Mouse (Mus musculus) neural tube, embryonic 13.5 days (tissue): ENCODE results near the gene Ubqln3. TPM values are rescaled to one million over a fixed set of nuclear protein-coding genes. Genes with fewer than 3 reads are reported as not detected.

Experiments
- ATAC-seq: fragments of 200-750 bp; cut with Nextera tagmentation; 2 replicates; pipeline ENCODE4 v1.8.0; 2017; ENCODE audit warnings: low read depth, mild to moderate bottlenecking, moderate TSS enrichment, moderate library complexity
- H3K27ac ChIP-seq: fragments of 300-500 bp; sonication (generic); replicated peaks from 2 replicates; pipeline ENCODE4 v1.5.1; 2015; ENCODE audit warnings: moderate library complexity, mild to moderate bottlenecking, inconsistent platforms
- H3K27me3 ChIP-seq: fragments of 300-500 bp; sonication (generic); 2 replicates; pipeline ENCODE4 v1.6.1; 2015; ENCODE audit warnings: mild to moderate bottlenecking, inconsistent platforms
- H3K36me3 ChIP-seq: fragments of 300-500 bp; sonication (generic); 2 replicates; pipeline ENCODE4 v1.6.1; 2015; ENCODE audit warnings: mild to moderate bottlenecking, inconsistent platforms
- H3K4me1 ChIP-seq: fragments of 300-500 bp; sonication (generic); replicated peaks from 2 replicates; pipeline ENCODE4 v1.6.1; 2015; ENCODE audit warnings: inconsistent platforms
- H3K4me2 ChIP-seq: fragments of 300-500 bp; sonication (generic); 2 replicates; pipeline ENCODE4 v1.6.1; 2015; ENCODE audit warnings: inconsistent platforms, mild to moderate bottlenecking, moderate library complexity
- H3K4me3 ChIP-seq: fragments of 300-500 bp; sonication (generic); 2 replicates; pipeline ENCODE4 v1.5.1; 2015; ENCODE audit warnings: mild to moderate bottlenecking, inconsistent platforms
- H3K9ac ChIP-seq: fragments of 300-500 bp; sonication (generic); 2 replicates; pipeline ENCODE4 v1.6.1; 2015; ENCODE audit warnings: moderate library complexity, mild to moderate bottlenecking, inconsistent platforms
- H3K9me3 ChIP-seq: fragments of 300-500 bp; sonication (generic); 2 replicates; pipeline ENCODE4 v1.6.1; 2016; ENCODE audit warnings: inconsistent platforms
- WGBS: fragments of 180-500 bp; shearing (Covaris S2); methylation state at CpG from one replicate; pipeline ENCODE4 v1.1.7; 2015; 5-methylcytosine and 5-hydroxymethylcytosine counted together
- polyA plus RNA-seq: library from polyadenylated mRNA; unstranded; fragments of >200 nt; fragmentation: Nextera tagmentation; extraction: Ambion mirVana; gene quantifications from 2 replicates; pipeline ENCODE4 v1.2.1, GENCODE M21; 2015

The Ubqln3 gene
- not detected in 2 replicates for polyA plus RNA-seq

DNA sequence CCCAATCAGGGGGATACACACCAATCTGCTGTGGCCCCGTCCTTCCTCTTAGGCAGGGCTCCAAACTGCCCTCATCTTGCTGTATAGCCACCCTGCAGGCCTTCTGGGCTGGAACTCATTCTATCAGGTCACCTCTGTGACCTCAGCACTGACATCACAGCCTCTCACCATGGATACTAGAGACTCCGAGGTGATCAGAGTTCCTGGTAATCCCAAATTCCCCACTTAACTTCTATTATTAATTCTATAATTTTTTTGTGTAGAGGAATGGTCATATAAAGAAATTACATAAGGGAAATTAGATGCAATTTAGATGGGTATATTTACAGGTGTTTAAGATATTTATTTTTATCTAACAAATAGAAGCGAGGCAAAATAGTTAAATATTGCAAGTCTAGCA is at the start of gene Ubqln3:
Gene Ubqln3, minus strand, starts transcription at position 101 of the 400 bp plus-strand sequence.
- WGBS, result 82% methylated on average over 3 of the region's 3 CpGs
- no peak within 1 kb of the TSS for H3K4me3 ChIP-seq
- no peaks in the 10 kb centered on the region for H3K27me3 ChIP-seq
- no peak within 1 kb of the TSS for H3K4me2 ChIP-seq
- H3K9me3 ChIP-seq, result no peaks in the 10 kb centered on the region
- H3K9ac ChIP-seq, result no peak within 1 kb of the TSS
- no peaks in the 10 kb centered on the region for H3K4me1 ChIP-seq
- H3K36me3 ChIP-seq, result no peaks in the 10 kb centered on the region
- no peak for ATAC-seq
- H3K27ac ChIP-seq, result no peak within 1 kb of the TSS

GRCm38 (mm10) chr7:104191275-104191674 is 48.2 kb upstream of the Ubqln3 start:
- 62% methylated on average over 9 of the region's 9 CpGs for WGBS

GRCm38 (mm10) chr7:104183292-104183691 is 40.2 kb upstream of the Ubqln3 start, which contains the start of gene Olfr648:
TSS of gene Olfr648 (minus strand) at chr7:104183392.
- Histone ChIP-seq H3K4me1 (no peaks in the 10 kb centered on the region), H3K9me3 (no peaks in the 10 kb centered on the region), H3K4me3 (no peak within 1 kb of the TSS), H3K27me3 (no peaks in the 10 kb centered on the region), H3K4me2 (no peak within 1 kb of the TSS), H3K9ac (no peak within 1 kb of the TSS), H3K27ac (no peak within 1 kb of the TSS), H3K36me3 (no peaks in the 10 kb centered on the region)
- no peak for ATAC-seq
- 89% methylated on average over 2 of the region's 2 CpGs for WGBS

More at GRCm38 (mm10) chr7:104191275-104191674, 48.2 kb upstream of the Ubqln3 start:
- no peak for ATAC-seq
- Histone ChIP-seq H3K36me3 (no peaks in the 10 kb centered on the region), H3K27ac (no peak overlapping the region), H3K4me3 (no peak overlapping the region), H3K9ac (no peak overlapping the region), H3K9me3 (no peaks in the 10 kb centered on the region), H3K27me3 (no peaks in the 10 kb centered on the region), H3K4me1 (no peaks in the 10 kb centered on the region), H3K4me2 (no peak overlapping the region)

- Histone ChIP-seq H3K27me3 (no peaks in the 10 kb centered on the region), H3K4me1 (no peaks in the 10 kb centered on the region), H3K9me3 (no peaks in the 10 kb centered on the region), H3K4me2 (no peak overlapping the region), H3K36me3 (no peaks in the 10 kb centered on the region), H3K4me3 (no peak overlapping the region), H3K27ac (no peak overlapping the region), H3K9ac (no peak overlapping the region)
- whole genome bisulfite sequencing, result 90% methylated on average over 1 of the region's 1 CpGs
- no peak for ATAC-seq
These were observed 36.0 kb upstream of the Ubqln3 start for GRCm38 (mm10) chr7:104179074-104179473.

DNA sequence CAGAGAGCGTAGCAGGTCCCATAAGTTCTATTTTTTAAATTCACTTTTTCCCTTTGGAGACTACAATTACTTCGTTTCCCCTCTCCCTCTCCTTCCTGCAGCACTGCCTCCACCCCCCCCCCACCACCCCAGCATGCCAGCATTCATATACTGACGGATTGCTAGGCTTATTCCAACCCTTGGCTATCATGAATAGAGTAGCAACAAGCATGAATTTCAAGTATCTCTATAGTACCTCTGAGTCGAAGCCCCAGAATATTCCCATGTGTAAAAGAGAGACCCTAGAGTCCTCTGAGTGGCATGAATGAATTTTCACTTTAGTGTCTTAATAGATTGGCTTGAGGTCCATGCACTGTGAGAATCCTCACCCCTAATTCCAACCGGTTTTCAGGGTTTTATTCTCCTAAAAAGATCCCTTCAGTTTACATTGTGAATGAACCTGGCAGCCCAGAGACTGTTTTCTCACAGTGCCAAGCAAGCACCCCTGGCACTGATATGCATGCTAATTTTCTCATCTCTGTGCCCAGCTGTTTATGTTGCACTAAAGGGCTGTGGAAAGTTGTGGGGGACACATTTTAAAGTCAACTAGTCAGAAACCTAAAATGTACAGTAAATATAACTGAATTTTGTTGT is 35.5 kb upstream of the Ubqln3 start:
- no peaks in the 10 kb centered on the region for H3K36me3 ChIP-seq
- no peaks in the 10 kb centered on the region for H3K4me1 ChIP-seq
- H3K9me3 ChIP-seq, result no peaks in the 10 kb centered on the region
- H3K4me3 ChIP-seq, result no peak overlapping the region
- H3K4me2 ChIP-seq, result no peak overlapping the region
- H3K27ac ChIP-seq, result no peak overlapping the region
- 65% methylated on average over 5 of the region's 5 CpGs for WGBS
- H3K9ac ChIP-seq, result no peak overlapping the region
- no peaks in the 10 kb centered on the region for H3K27me3 ChIP-seq
- no peak for ATAC-seq

GRCm38 (mm10) chr7:104175085-104175484 is 32.0 kb upstream of the Ubqln3 start:
- no peak overlapping the region for H3K9ac ChIP-seq
- H3K27me3 ChIP-seq, result no peaks in the 10 kb centered on the region
- no peaks in the 10 kb centered on the region for H3K9me3 ChIP-seq
- H3K36me3 ChIP-seq, result no peaks in the 10 kb centered on the region
- H3K4me1 ChIP-seq, result no peaks in the 10 kb centered on the region
- no peak overlapping the region for H3K27ac ChIP-seq
- no peak overlapping the region for H3K4me3 ChIP-seq
- WGBS, result 18% methylated on average over 1 of the region's 1 CpGs
- ATAC-seq, result no peak
- H3K4me2 ChIP-seq, result no peak overlapping the region

- no peak for ATAC-seq
- Histone ChIP-seq H3K36me3 (no peaks in the 10 kb centered on the region), H3K27me3 (no peaks in the 10 kb centered on the region), H3K27ac (no peak overlapping the region), H3K9me3 (no peaks in the 10 kb centered on the region), H3K4me3 (no peak overlapping the region), H3K4me1 (no peaks in the 10 kb centered on the region), H3K4me2 (no peak overlapping the region), H3K9ac (no peak overlapping the region)
- 78% methylated on average over 6 of the region's 6 CpGs for WGBS
These were observed 26.6 kb upstream of the Ubqln3 start for GRCm38 (mm10) chr7:104169634-104170204.

DNA sequence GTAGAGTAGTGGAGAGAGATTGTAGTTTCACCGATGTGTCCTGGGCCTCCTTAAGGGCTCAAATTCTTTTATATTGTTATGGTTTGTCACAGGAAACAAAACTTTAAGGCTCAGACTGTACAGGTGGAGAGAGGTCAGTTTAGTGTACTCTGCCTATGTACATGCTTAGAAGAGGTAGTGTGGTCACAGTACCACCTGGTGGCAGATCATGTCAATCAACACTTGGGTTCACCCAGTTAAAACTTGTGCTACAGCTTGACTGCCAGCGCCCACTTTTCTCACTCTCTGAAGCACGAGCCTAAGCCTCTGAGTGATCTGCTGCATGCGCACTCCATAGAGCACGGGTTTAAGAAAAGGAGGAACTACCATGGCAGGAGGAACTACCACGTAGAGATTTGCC is 24.0 kb upstream of the Ubqln3 start:
- H3K4me1 ChIP-seq, result no peaks in the 10 kb centered on the region
- no peaks in the 10 kb centered on the region for H3K36me3 ChIP-seq
- H3K4me2 ChIP-seq, result no peak overlapping the region
- no peak overlapping the region for H3K4me3 ChIP-seq
- no peak overlapping the region for H3K27ac ChIP-seq
- ATAC-seq, result no peak
- no peak overlapping the region for H3K9ac ChIP-seq
- WGBS, result 90% methylated on average over 6 of the region's 6 CpGs
- H3K9me3 ChIP-seq, result no peaks in the 10 kb centered on the region
- H3K27me3 ChIP-seq, result no peaks in the 10 kb centered on the region

- H3K9me3 ChIP-seq, result no peaks in the 10 kb centered on the region
These were observed 7.4 kb upstream of the Ubqln3 start, which contains the start of gene Ubqlnl for GRCm38 (mm10) chr7:104150456-104150855. TSS of gene Ubqlnl (minus strand) at chr7:104150556.

DNA sequence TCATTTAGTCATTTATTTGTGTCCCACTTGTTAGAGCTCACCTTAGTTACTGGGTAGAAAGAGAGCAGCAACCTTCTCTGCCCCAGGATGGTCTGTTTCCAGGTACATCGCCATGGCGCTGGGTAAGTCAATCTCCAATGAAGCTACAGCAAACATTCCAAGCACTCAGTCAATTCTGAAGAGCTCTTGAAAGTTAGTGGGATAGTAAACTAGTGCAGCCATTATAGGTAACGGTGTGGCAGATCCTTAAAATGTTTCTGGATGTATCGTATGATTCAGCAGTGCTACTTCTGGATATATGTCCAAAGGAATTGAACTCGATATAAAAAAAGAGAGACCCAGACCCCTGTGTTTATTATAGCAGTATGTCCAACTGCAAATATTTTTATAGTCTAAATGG is 5.8 kb downstream of the Ubqln3 start, which contains the start of gene Olfr643:
Gene Olfr643, minus strand, starts transcription at position 101 of the 400 bp plus-strand sequence.
- no peak within 1 kb of the TSS for H3K4me2 ChIP-seq
- no peaks in the 10 kb centered on the region for H3K9me3 ChIP-seq
- H3K4me3 ChIP-seq, result no peak within 1 kb of the TSS
- 90% methylated on average over 5 of the region's 5 CpGs for WGBS
- H3K9ac ChIP-seq, result no peak within 1 kb of the TSS
- no peaks in the 10 kb centered on the region for H3K27me3 ChIP-seq
- H3K27ac ChIP-seq, result no peak within 1 kb of the TSS
- no peaks in the 10 kb centered on the region for H3K36me3 ChIP-seq
- no peak for ATAC-seq
- no peaks in the 10 kb centered on the region for H3K4me1 ChIP-seq

More at GRCm38 (mm10) chr7:104150456-104150855, 7.4 kb upstream of the Ubqln3 start, which contains the start of gene Ubqlnl:
- H3K4me2 ChIP-seq, result no peak within 1 kb of the TSS
- no peaks in the 10 kb centered on the region for H3K4me1 ChIP-seq
- H3K9ac ChIP-seq, result no peak within 1 kb of the TSS
- no peaks in the 10 kb centered on the region for H3K36me3 ChIP-seq
- H3K4me3 ChIP-seq, result no peak within 1 kb of the TSS
- H3K27me3 ChIP-seq, result no peaks in the 10 kb centered on the region
- no peak within 1 kb of the TSS for H3K27ac ChIP-seq
- WGBS, result 89% methylated on average over 2 of the region's 2 CpGs
- ATAC-seq, result no peak

- no peaks in the 10 kb centered on the region for H3K36me3 ChIP-seq
- no peak within 1 kb of the TSS for H3K9ac ChIP-seq
- no peak within 1 kb of the TSS for H3K4me2 ChIP-seq
- no peak within 1 kb of the TSS for H3K27ac ChIP-seq
- WGBS, result 96% methylated on average over 5 of the region's 5 CpGs
- no peaks in the 10 kb centered on the region for H3K9me3 ChIP-seq
- ATAC-seq, result no peak
- no peak within 1 kb of the TSS for H3K4me3 ChIP-seq
- no peaks in the 10 kb centered on the region for H3K27me3 ChIP-seq
- H3K4me1 ChIP-seq, result no peaks in the 10 kb centered on the region
These were observed 13.4 kb downstream of the Ubqln3 start, which contains the start of gene Ubqln5 for GRCm38 (mm10) chr7:104129726-104130125. TSS of gene Ubqln5 (minus strand) at chr7:104129826.

- Histone ChIP-seq H3K27me3 (no peaks in the 10 kb centered on the region), H3K27ac (no peak within 1 kb of the TSS), H3K4me3 (no peak within 1 kb of the TSS), H3K36me3 (no peaks in the 10 kb centered on the region), H3K4me1 (peaks cover 9% of the 10 kb centered on the region), H3K9me3 (no peaks in the 10 kb centered on the region), H3K4me2 (no peak within 1 kb of the TSS), H3K9ac (no peak within 1 kb of the TSS)
- ATAC-seq, result no peak
These were observed 38.4 kb downstream of the Ubqln3 start, which contains the start of gene Olfr646 for GRCm38 (mm10) chr7:104104757-104104972. TSS of gene Olfr646 (plus strand) at chr7:104104873.
